Mouse (Mus musculus) Patski (cell line): ENCODE results near the gene Trappc2l. TPM values are rescaled to one million over a fixed set of nuclear protein-coding genes. Genes with fewer than 3 reads are reported as not detected.
"Not testable (repeated sequence)": the region's sequence is repeated elsewhere in the genome, so short reads cannot be mapped to it uniquely, and the experiment has no call there.

Experiments
- ATAC-seq: fragments of 100-300 bp; one replicate; pipeline ENCODE4 v1.8.0; 2021
- CTCF ChIA-PET: fragments of 350-600 bp; sonication (Branson Sonifier 250); formaldehyde crosslinking; loops from one replicate; lab custom pipeline; 2022; ENCODE audit warnings: inconsistent platforms; lab: Charles Lee
- POLR2A ChIA-PET: fragments of 350-600 bp; sonication (Branson Sonifier 250); formaldehyde crosslinking; loops from one replicate; lab custom pipeline; 2022; ENCODE audit warnings: antibody characterized with exemption, inconsistent platforms; lab: Charles Lee
- DNase-seq: peaks from one replicate; pipeline ENCODE4 v3.0.0-alpha.2; 2011; ENCODE audit warnings: low read depth, low spot score
- H3K27me3 ChIP-seq: fragments of 371-371 bp; one replicate; pipeline ENCODE4 v1.5.1; 2021
- CTCF ChIP-seq: fragments of 100-300 bp; IDR thresholded peaks from one replicate; pipeline ENCODE4 v1.5.1; 2021
- in situ Hi-C: fragments of 300-500 bp; cut with MboI; formaldehyde crosslinking; loops from 3 replicates; pipeline ENCODE4 v1.11.1; 2018; ENCODE audit warnings: low pct_unique_long_range_greater_than_20kb, mixed read lengths
- polyA plus RNA-seq: library from polyadenylated mRNA; unstranded; gene quantifications from one replicate; pipeline ENCODE4 v1.2.3, GENCODE M21; 2021

Trappc2l gene
- polyA plus RNA-seq, 1 experiment from 2014 or later: 99.5 TPM

DNA sequence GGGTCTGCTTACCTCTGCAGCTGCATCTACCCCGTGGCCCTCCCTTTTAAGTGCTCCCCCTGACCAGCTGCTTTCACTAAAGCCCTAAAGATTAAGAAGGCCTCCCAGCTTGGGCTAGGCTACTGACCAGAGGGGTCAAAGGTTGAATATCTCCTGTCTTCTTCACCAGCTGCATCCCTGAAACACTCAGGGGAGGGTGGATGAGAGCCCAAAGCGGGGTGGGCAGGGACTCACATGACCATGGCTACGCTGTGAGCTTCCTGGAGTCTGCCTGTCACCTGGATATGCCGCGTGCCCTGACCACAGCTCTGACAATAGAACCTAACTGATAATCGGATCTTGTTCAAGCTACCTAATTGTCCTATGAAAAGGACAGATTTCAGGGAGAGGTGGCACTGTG is 11.3 kb downstream of the Trappc2l start, which contains the start of gene Pabpn1l:
Gene Pabpn1l (minus strand): TSS at position 13 of the 400 bp plus-strand sequence.
- in situ Hi-C loops: no loop called here
- no peak for TF ChIP-seq CTCF
- CTCF ChIA-PET: interaction anchor here (0.9 kb wide), 1 partner anchor 208 kb away, joined by 3 read pairs; no protein-coding TSS in a partner anchor
- POLR2A ChIA-PET: interaction anchor here (0.8 to 0.9 kb wide), 2 partner anchors 11 to 17 kb away, joined by 3 to 4 read pairs; partner anchors contain the start of genes Galns and Trappc2l
- DNase-seq: no peak
- H3K27me3 ChIP-seq: no peaks in the 10 kb centered on the region
- no peak for ATAC-seq

DNA sequence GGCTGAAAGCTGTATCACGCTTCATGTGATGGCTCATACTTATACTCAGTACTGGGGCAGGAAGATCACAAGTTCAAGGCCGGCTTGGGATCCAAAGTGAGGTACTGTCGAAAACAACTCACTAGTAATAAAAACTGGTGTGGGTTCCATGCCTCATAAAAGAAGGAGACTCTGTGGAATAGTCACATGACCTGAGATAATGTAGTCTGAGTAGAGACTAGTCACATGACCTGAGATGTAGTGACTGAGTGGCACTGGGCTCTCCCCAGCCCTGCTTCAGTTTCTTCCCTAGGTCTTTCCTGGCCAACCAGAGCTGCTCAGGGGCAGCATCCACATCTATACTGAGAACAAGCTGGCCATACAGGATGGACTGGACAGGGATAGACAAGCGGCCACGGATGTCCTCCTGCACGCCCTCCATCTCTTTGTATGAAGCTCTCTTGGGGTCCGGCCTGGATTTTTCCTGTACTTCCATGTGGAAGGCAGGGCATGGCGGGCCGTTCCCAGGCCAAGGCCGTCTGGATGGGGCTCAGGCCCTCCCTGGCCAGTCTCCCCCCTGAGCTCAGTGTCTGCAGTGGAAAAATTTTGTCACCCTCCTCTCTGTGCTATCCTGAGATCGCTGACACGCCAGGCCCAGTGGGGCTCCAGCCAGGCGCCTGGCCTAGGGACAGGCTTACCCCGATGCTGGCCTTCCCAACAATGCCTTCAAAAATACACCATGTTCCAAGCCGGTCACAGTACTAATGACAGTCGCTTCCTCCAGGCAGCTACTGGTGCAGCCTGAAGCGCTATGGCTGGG is 12.6 kb downstream of the Trappc2l start:
- POLR2A ChIA-PET: no interaction called here
- DNase-seq (no peak), ATAC-seq (no peak)
- CTCF ChIA-PET: no interaction called here
- in situ Hi-C loops: no loop called here
- TF ChIP-seq CTCF: no peak
- H3K27me3 ChIP-seq: no peaks in the 10 kb centered on the region

DNA sequence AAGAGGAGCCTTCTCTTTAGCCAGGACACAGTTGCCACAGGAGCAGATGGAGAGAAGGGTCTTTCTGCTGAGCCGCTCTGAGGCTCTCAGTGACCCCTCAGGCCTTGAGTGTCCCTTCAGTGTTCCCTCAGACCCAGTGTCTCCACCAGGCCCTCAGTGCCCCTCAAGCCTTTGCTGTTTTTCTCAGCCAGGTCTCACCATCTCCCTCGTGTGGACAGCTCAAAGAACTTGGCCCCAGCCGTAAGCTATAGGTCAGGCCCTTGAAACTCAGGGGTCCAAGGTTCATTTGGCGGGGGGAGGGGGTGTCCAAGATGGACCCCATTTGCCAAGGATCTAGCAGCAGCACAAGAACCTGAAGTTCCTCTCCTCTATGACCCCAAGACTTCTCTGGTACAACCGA is 13.2 kb downstream of the Trappc2l start:
- POLR2A ChIA-PET: no interaction called here
- peaks cover 4% of the 10 kb centered on the region for H3K27me3 ChIP-seq
- DNase-seq (no peak), ATAC-seq (no peak)
- in situ Hi-C loops: no loop called here
- TF ChIP-seq CTCF: no peak
- CTCF ChIA-PET: no interaction called here

DNA sequence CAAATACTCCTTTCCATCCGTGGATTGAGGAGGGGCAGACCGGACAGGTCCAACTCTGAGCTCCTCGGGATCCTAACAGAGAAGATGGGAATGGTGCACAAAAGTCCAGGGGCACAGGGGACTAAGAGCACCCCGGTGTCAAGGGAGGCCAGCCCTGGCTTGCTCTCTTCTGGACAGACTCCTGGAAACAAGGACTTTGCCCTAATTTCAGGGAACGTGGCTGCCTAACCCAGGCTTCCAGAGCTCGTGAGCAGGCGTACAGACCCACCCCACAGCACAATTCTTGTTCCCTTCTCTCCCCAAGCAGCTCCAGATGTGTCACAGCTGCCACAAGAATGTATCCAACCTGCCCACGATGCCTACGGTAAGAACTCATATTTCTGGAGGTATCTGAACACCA is 14.4 kb downstream of the Trappc2l start:
- H3K27me3 ChIP-seq: peaks cover 13% of the 10 kb centered on the region
- POLR2A ChIA-PET: no interaction called here
- in situ Hi-C loops: no loop called here

DNA sequence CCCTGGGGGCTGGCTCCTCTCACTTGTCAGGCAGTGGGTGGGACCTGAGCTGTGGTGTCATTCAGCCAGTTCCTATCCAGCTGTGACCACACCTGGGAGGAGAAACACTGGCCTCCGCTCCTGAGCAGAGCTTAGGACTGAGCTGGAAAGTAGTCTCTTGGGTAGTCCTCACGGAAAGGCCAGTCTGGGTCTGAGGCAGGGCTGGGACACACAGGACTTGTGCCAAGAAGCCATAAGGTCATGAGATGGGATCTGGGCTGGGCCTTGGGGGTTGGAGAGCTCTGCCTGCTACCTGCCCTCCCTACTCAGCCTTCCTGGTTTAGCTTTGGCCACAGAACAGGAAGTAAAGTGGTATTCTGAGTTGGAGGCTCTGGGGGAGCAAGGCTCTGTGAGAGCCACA is 15.5 kb downstream of the Trappc2l start:
- in situ Hi-C loops: no loop called here
- no peak for ATAC-seq
- TF ChIP-seq CTCF: no peak
- no peak for DNase-seq
- peaks cover 14% of the 10 kb centered on the region for H3K27me3 ChIP-seq
- CTCF ChIA-PET: no interaction called here
- POLR2A ChIA-PET: no interaction called here

More for the DNA sequence above, 14.4 kb downstream of the Trappc2l start:
- CTCF ChIA-PET: interaction anchor here (1.4 kb wide), 1 partner anchor 15 kb away, joined by 5 read pairs; no protein-coding TSS in a partner anchor
- ATAC-seq (no peak), DNase-seq (no peak)
- TF ChIP-seq CTCF: no peak

DNA sequence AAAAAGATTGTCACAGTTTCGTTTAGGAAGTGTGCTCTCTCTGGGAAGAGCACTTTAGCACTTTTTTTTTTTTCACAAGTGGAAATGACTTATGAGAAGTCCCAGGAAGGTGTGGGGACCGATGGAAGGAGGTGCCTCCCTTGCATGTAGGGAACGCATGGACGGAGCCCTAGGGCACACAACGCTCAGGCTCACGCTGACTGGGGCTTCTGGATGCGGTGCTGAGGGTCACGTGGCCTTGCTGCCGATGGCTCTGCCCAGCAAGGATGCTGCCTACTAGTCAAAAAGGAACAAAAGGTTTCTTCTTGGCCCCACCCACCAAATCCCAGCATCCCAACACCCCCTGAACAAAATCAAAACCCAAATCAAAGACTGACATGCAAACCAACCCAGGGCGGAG is 17.9 kb downstream of the Trappc2l start:
- ATAC-seq (no peak), DNase-seq (no peak)
- H3K27me3 ChIP-seq: peaks cover 18% of the 10 kb centered on the region
- no peak for TF ChIP-seq CTCF
- ChIA-PET POLR2A (no interaction called here), CTCF (no interaction called here)
- in situ Hi-C loops: no loop called here

DNA sequence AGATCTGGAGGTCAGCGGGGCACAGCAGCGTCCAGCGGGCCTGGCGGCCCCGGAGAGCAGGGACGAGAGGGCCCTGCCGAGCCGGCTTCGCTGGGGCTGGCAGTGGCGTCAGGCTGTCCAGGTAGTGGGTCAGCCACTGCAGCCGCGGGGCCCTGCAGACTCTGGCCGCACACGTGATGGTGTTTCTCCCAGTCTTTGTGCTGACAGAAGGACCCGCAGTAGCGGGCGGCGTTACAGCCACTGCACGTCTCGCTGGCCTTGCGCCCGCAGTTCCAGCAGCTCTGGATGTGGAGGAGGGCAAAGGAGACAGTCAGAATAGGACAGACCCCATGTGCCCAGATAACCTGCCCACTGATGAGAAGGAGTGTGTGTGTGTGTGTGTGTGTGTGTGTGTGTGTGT is 19.3 kb downstream of the Trappc2l start:
- no peak for TF ChIP-seq CTCF
- POLR2A ChIA-PET: no interaction called here
- ATAC-seq: no peak
- CTCF ChIA-PET: interaction anchor here (1.2 kb wide), 1 partner anchor 11 kb away, joined by 3 read pairs; no protein-coding TSS in a partner anchor
- in situ Hi-C loops: no loop called here
- no peak for DNase-seq
- H3K27me3 ChIP-seq: peaks cover 18% of the 10 kb centered on the region

DNA sequence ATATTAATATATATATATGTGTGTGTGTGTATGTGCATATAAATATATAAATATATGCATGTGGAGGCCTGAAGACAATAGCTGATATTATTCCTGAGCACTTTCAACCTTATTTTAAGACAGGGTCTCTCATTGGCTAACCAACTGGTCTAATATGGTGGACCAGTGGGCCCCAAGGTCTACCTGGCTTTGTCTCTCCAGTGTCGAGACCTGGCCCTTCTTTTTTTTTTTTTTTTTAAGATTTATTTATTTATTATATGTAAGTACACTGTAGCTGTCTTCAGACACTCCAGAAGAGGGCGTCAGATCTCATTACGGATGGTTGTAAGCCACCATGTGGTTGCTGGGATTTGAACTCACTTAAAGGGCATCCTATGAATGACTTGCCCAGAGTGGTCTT is 20.7 kb downstream of the Trappc2l start:
- CTCF ChIA-PET: interaction anchor here (1.2 kb wide), 2 partner anchors 10 to 11 kb away, joined by 3 read pairs; no protein-coding TSS in a partner anchor
- ATAC-seq, in situ Hi-C loops, POLR2A ChIA-PET, DNase-seq: not testable (repeated sequence)
- H3K27me3 ChIP-seq: peaks cover 18% of the 10 kb centered on the region

DNA sequence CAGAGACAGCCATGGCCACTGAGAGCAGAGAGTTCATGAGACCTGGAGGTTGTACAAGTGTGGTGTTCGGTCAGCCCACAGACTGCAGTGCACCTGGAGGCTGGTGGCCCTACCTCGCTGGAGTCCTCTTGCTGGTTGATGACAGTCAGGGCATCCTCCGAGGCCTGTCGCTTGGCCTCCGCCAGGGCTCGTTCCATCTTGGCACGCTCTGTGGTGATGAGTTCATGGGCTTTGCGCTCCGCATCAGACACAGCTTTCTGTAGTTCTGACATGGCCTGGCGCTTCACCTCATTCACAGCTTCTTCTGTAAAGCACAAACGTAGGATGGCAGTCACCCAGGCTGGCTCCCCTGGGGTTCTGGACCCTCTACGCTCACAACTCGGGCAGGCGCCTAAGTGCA is 21.8 kb downstream of the Trappc2l start:
- TF ChIP-seq CTCF: no peak
- peaks cover 18% of the 10 kb centered on the region for H3K27me3 ChIP-seq
- in situ Hi-C loops: no loop called here
- CTCF ChIA-PET: no interaction called here
- POLR2A ChIA-PET: no interaction called here
- ATAC-seq: no peak
- no peak for DNase-seq

DNA sequence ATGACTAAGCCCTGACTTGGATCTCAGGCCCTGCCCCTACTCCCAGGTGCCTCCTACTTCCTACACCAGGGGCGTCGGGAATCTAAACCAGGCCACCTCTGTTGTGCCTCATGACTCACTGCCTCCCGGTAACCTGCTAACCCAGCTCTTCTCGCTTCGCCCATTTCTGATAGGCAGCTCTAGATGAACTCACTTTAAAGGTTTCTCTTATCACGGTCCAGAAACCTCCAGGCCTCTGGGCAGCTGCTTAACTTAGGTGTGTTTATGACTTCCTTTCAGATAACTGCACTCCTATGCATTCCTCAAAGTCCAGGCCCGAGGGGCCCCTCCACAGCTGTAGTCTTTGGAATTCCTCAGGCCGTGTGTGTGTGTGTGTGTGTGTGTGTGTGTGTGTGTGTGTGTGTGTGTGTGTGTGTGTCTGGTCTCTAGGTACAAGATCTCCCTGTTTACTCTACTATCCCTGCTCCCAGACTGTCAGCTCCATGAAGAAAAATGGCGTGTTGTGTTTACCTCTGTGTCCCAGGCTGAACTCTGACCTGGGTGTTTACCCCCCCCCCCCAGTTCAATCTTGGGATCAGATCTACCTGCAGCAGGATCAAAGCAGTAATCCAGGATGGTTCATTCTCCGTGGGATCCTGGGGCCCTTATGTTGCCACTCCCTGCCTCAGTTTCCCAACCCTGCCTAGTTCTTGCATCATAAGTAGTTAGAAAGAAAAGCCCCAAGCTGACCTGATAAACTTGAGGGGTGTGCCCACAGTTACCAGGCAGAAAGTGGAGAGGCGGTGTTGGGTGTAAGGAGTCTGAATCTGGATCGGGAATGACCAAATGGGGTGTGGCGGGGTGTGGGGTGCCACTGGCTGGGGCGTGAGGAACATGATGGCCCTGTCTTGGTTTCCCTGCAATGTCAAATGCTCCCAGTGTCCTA is 24.7 kb downstream of the Trappc2l start:
- POLR2A ChIA-PET: interaction anchor here (0.7 kb wide), 1 partner anchor 365 kb away, joined by 3 read pairs; no protein-coding TSS in a partner anchor
- CTCF ChIA-PET: no interaction called here
- TF ChIP-seq CTCF: no peak
- in situ Hi-C loops: no loop called here
- peaks cover 4% of the 10 kb centered on the region for H3K27me3 ChIP-seq
- no peak for ATAC-seq
- DNase-seq: no peak
